Mouse (Mus musculus) heart, postnatal 36 days (tissue): Measurements from ENCODE around the gene Dnhd1. TPM values are rescaled to one million over a fixed set of nuclear protein-coding genes. Genes with fewer than 3 reads are reported as not detected.

Source experiments
- DNase-seq, 2 experiments: peaks; one replicate each; pipeline ENCODE4 v3.0.0; 2021 to 2022
- intact Hi-C: fragments of 180-260 bp; cut with DNase I; formaldehyde crosslinking; loops from one replicate; pipeline ENCODE4 v1.15.1; 2025
- total RNA-seq, 2 experiments: library from RNA; stranded (reverse); gene quantifications; 2 replicates each; pipeline ENCODE4 v1.2.3; 2021

Dnhd1 gene
- total RNA-seq, 2 experiments from 2014 or later = 0.62 to 0.72 TPM

DNA sequence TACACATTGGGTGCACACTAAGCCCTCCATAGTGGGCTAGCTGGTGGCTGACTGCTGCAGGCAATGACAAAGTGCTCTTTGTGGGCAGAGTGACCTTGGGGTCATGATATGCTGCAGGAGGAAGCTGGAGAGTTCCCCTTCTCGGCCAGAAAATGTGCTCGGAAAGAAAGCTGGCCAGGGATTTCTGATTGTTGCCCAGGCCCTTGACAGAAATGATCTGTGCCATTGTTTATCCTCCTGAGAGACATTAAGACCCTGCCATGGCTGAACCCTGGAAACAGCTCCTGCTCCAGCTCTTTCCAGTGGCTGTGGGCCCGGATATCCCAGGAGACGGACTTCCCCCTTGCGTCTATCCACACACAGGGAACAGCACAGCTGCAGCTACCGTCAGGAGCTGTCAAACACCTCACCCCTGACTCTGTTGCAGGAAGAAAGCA lies 117.1 kb downstream of the Dnhd1 start:
- intact Hi-C loops = loop anchor here (1.0 kb wide), 1 partner anchor 20 kb away; the partner anchor contains the start of gene Dchs1

DNA sequence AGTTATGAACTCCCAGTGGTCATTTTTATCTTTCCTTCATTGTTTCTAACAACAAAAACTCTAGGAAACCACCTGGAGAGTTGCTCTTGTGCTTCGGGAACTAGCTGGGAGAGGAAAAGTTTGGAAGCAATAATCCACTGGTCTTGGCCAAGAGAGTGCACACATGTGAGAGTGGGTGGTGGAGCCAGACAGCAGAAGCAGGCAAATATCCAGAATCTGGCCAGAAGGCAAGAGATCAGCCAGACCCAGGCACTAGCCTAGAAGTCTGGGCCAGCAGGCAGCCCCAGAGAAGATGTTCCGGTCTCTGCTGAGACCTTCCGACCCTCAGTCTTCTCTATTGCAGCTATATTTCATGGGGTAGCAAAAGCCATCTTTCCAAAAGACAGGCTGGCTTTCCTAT lies 119.3 kb downstream of the Dnhd1 start:
- intact Hi-C loops = no loop called here
- peak; percentile 38 to 48 for DNase-seq

More for the DNA sequence above, 117.1 kb downstream of the Dnhd1 start:
- DNase-seq = peak in 1 of 2 experiments; percentile 27

Other genes with a start within 250 kb of the Dnhd1 start
- not detected for gene Cnga4, start 246.3 kb upstream of the Dnhd1 start, total RNA-seq
- gene Cckbr, start 225.1 kb upstream of the Dnhd1 start, total RNA-seq = not detected
- 10 to 100 TPM; 19.9 to 22.4 TPM for gene Cavin3, start 168.5 kb upstream of the Dnhd1 start, total RNA-seq
- gene Smpd1, start 96.5 kb upstream of the Dnhd1 start, total RNA-seq = 100 to 1,000 TPM; 156 to 163 TPM
- 100 to 1,000 TPM; 116 TPM for gene Apbb1, start 69.2 kb upstream of the Dnhd1 start, total RNA-seq
- gene Hpx, start 50.7 kb upstream of the Dnhd1 start, total RNA-seq = not detected
- 10 to 100 TPM; 22.9 to 23.0 TPM for gene Trim3, start 17.3 kb upstream of the Dnhd1 start, total RNA-seq
- 10 to 100 TPM; 84.2 to 85.0 TPM for gene Timm10b, start 10.8 kb upstream of the Dnhd1 start, total RNA-seq
- 10 to 100 TPM; 13.4 TPM for gene Arfip2, start 10.4 kb upstream of the Dnhd1 start, total RNA-seq
- 1 to 10 TPM in 1 of 2 experiments, under 1 TPM in 1; 1.00 to 6.3 TPM for gene Gm45799, start 10.3 kb upstream of the Dnhd1 start, total RNA-seq
- 10 to 100 TPM; 95.1 to 98.9 TPM for gene Ilk, start 85.8 kb downstream of the Dnhd1 start, total RNA-seq
- gene Rrp8, start 86.6 kb downstream of the Dnhd1 start, total RNA-seq = 10 to 100 TPM; 10.1 to 11.2 TPM
- 100 to 1,000 TPM in 1 of 2 experiments, 10 to 100 TPM in 1; 97.5 to 100 TPM for gene Taf10, start 93.5 kb downstream of the Dnhd1 start, total RNA-seq
- 10 to 100 TPM; 44.7 to 47.5 TPM for gene Tpp1, start 101.4 kb downstream of the Dnhd1 start, total RNA-seq
- 1 to 10 TPM; 8.6 to 9.8 TPM for gene Dchs1, start 136.8 kb downstream of the Dnhd1 start, total RNA-seq
- gene Mrpl17, start 160.3 kb downstream of the Dnhd1 start, total RNA-seq = 100 to 1,000 TPM; 115 to 117 TPM